Mouse (Mus musculus) erythroblast, adult 5-6 weeks (primary cell): ENCODE measurements around the gene Olfr1143. TPM values are rescaled to one million over a fixed set of nuclear protein-coding genes. Genes with fewer than 3 reads are reported as not detected.

ENCODE experiments used
- ATAC-seq: replicated peaks from 2 replicates; pipeline ENCODE4 v1.8.0; 2016; ENCODE audit warnings: moderate number of reproducible peaks, mild to moderate bottlenecking, moderate TSS enrichment, inconsistent platforms; ENCODE audit not compliant: poor library complexity, low FRiP score, severe bottlenecking
- total RNA-seq, 2 experiments: library from RNA; stranded (forward) in 1 of 2; stranded (reverse) in 1 of 2; fragments of 150-400 nt in 1 of 2; fragments of 200-764, 138-1000 nt in 1 of 2; gene quantifications; 2 replicates each; pipeline versions ENCODE4 v1.2.3 to v1.2.4; 2015 to 2017; ENCODE audit warnings: low replicate concordance in 2 of 2

The Olfr1143 gene
- total RNA-seq (2015; ENCODE audit: low replicate concordance) (not detected in 2 replicates), total RNA-seq (2017; ENCODE audit: low replicate concordance) (not detected in 2 replicates)

GRCm38 (mm10) chr2:87800292-87800691 lies at the start of gene Olfr1143:
Gene Olfr1143 (plus strand): TSS chr2:87800592.
- ATAC-seq, result no peak

- no peak for ATAC-seq
Measured at GRCm38 (mm10) chr2:87753891-87754290, 46.5 kb upstream of the Olfr1143 start, which contains the start of gene Olfr1141. Gene Olfr1141 (minus strand): TSS chr2:87753991.

GRCm38 (mm10) chr2:87776143-87776542 lies 24.2 kb upstream of the Olfr1143 start:
- no peak for ATAC-seq

GRCm38 (mm10) chr2:87779183-87779582 lies 21.2 kb upstream of the Olfr1143 start, which contains the start of gene Olfr152:
Gene Olfr152 (plus strand): TSS chr2:87779483.
- no peak for ATAC-seq

DNA sequence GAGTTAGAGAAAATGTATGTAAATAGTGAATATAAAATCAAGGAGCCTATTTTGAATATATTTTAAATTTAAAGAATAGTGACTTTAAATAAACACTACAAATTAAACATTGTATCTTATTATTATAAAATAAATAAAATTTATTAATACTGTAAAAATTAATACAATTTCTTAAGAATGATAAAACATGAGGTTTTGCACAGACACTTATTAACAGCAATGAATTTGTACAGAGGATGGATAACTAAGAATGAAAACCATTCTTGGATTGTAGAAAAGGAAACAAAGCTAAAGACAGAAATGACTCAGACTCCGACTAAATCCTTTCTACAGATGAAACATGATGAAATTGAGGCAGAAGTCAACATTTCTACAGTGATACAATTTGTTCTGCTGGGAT lies 9.1 kb downstream of the Olfr1143 start, which contains the start of gene Olfr1145:
Gene Olfr1145, plus strand, starts transcription at position 301 of the 400 bp plus-strand sequence.
- no peak for ATAC-seq

- no peak for ATAC-seq
Measured at GRCm38 (mm10) chr2:87830233-87830632, 29.8 kb downstream of the Olfr1143 start, which contains the start of gene Olfr1148. Gene Olfr1148 (plus strand): TSS chr2:87830533.

- ATAC-seq, result no peak
Measured at GRCm38 (mm10) chr2:87843693-87844092, 43.3 kb downstream of the Olfr1143 start, which contains the start of gene Olfr1150-ps1. Gene Olfr1150-ps1 (plus strand): TSS chr2:87843993.

Other genes starting within 250 kb of the Olfr1143 start
- not detected in 2 replicates for gene Olfr1129, start 226.7 kb upstream of the Olfr1143 start, total RNA-seq (2015; ENCODE audit: low replicate concordance)
- not detected in 2 replicates for gene Olfr1129, start 226.7 kb upstream of the Olfr1143 start, total RNA-seq (2017; ENCODE audit: low replicate concordance)
- not detected in 2 replicates for gene Olfr1130, start 194.4 kb upstream of the Olfr1143 start, total RNA-seq (2015; ENCODE audit: low replicate concordance)
- gene Olfr1130, start 194.4 kb upstream of the Olfr1143 start, total RNA-seq (2017; ENCODE audit: low replicate concordance), result not detected in 2 replicates
- gene Olfr1131, start 173.5 kb upstream of the Olfr1143 start, total RNA-seq (2015; ENCODE audit: low replicate concordance), result not detected in 2 replicates
- not detected in 2 replicates for gene Olfr1131, start 173.5 kb upstream of the Olfr1143 start, total RNA-seq (2017; ENCODE audit: low replicate concordance)
- gene Olfr1132, start 163.1 kb upstream of the Olfr1143 start, total RNA-seq (2015; ENCODE audit: low replicate concordance), result not detected in 2 replicates
- gene Olfr1132, start 163.1 kb upstream of the Olfr1143 start, total RNA-seq (2017; ENCODE audit: low replicate concordance), result 0.85 TPM in 1 of 2 replicates, not detected in the other
- not detected in 2 replicates for gene Olfr1133, start 153.2 kb upstream of the Olfr1143 start, total RNA-seq (2015; ENCODE audit: low replicate concordance)
- gene Olfr1133, start 153.2 kb upstream of the Olfr1143 start, total RNA-seq (2017; ENCODE audit: low replicate concordance), result not detected in 2 replicates
- gene Olfr1134, start 142.1 kb upstream of the Olfr1143 start, total RNA-seq (2015; ENCODE audit: low replicate concordance), result not detected in 2 replicates
- gene Olfr1134, start 142.1 kb upstream of the Olfr1143 start, total RNA-seq (2017; ENCODE audit: low replicate concordance), result not detected in 2 replicates
- not detected in 2 replicates for gene Olfr1135, start 126.9 kb upstream of the Olfr1143 start, total RNA-seq (2015; ENCODE audit: low replicate concordance)
- not detected in 2 replicates for gene Olfr1135, start 126.9 kb upstream of the Olfr1143 start, total RNA-seq (2017; ENCODE audit: low replicate concordance)
- not detected in 2 replicates for gene Olfr1136, start 106.6 kb upstream of the Olfr1143 start, total RNA-seq (2015; ENCODE audit: low replicate concordance)
- gene Olfr1136, start 106.6 kb upstream of the Olfr1143 start, total RNA-seq (2017; ENCODE audit: low replicate concordance), result not detected in 2 replicates
- not detected in 2 replicates for gene Olfr1137, start 87.4 kb upstream of the Olfr1143 start, total RNA-seq (2015; ENCODE audit: low replicate concordance)
- gene Olfr1137, start 87.4 kb upstream of the Olfr1143 start, total RNA-seq (2017; ENCODE audit: low replicate concordance), result 0.98 TPM in 1 of 2 replicates, not detected in the other
- gene Olfr1138, start 60.6 kb upstream of the Olfr1143 start, total RNA-seq (2015; ENCODE audit: low replicate concordance), result not detected in 2 replicates
- gene Olfr1138, start 60.6 kb upstream of the Olfr1143 start, total RNA-seq (2017; ENCODE audit: low replicate concordance), result not detected in 2 replicates
- gene Olfr1140, start 56.8 kb upstream of the Olfr1143 start, total RNA-seq (2015; ENCODE audit: low replicate concordance), result not detected in 2 replicates
- gene Olfr1140, start 56.8 kb upstream of the Olfr1143 start, total RNA-seq (2017; ENCODE audit: low replicate concordance), result not detected in 2 replicates
- not detected in 2 replicates for gene Olfr1141, start 46.6 kb upstream of the Olfr1143 start, total RNA-seq (2015; ENCODE audit: low replicate concordance)
- gene Olfr1141, start 46.6 kb upstream of the Olfr1143 start, total RNA-seq (2017; ENCODE audit: low replicate concordance), result not detected in 2 replicates
- gene Olfr152, start 21.1 kb upstream of the Olfr1143 start, total RNA-seq (2015; ENCODE audit: low replicate concordance), result not detected in 2 replicates
- 2.4 TPM in 1 of 2 replicates, not detected in the other for gene Olfr152, start 21.1 kb upstream of the Olfr1143 start, total RNA-seq (2017; ENCODE audit: low replicate concordance)
- gene Olfr1145, start 9.2 kb downstream of the Olfr1143 start, total RNA-seq (2015; ENCODE audit: low replicate concordance), result not detected in 2 replicates
- not detected in 2 replicates for gene Olfr1145, start 9.2 kb downstream of the Olfr1143 start, total RNA-seq (2017; ENCODE audit: low replicate concordance)
- gene Olfr1148, start 29.9 kb downstream of the Olfr1143 start, total RNA-seq (2015; ENCODE audit: low replicate concordance), result not detected in 2 replicates
- not detected in 2 replicates for gene Olfr1148, start 29.9 kb downstream of the Olfr1143 start, total RNA-seq (2017; ENCODE audit: low replicate concordance)
- gene Olfr1150-ps1, start 43.4 kb downstream of the Olfr1143 start, total RNA-seq (2015; ENCODE audit: low replicate concordance), result not detected in 2 replicates
- 0.09 TPM in 1 of 2 replicates, not detected in the other for gene Olfr1150-ps1, start 43.4 kb downstream of the Olfr1143 start, total RNA-seq (2017; ENCODE audit: low replicate concordance)
- not detected in 2 replicates for gene Olfr1151, start 55.3 kb downstream of the Olfr1143 start, total RNA-seq (2015; ENCODE audit: low replicate concordance)
- 0.56 TPM in 1 of 2 replicates, not detected in the other for gene Olfr1151, start 55.3 kb downstream of the Olfr1143 start, total RNA-seq (2017; ENCODE audit: low replicate concordance)
- gene Olfr1152, start 65.9 kb downstream of the Olfr1143 start, total RNA-seq (2015; ENCODE audit: low replicate concordance), result not detected in 2 replicates
- gene Olfr1152, start 65.9 kb downstream of the Olfr1143 start, total RNA-seq (2017; ENCODE audit: low replicate concordance), result not detected in 2 replicates
- not detected in 2 replicates for gene Olfr1153, start 94.4 kb downstream of the Olfr1143 start, total RNA-seq (2015; ENCODE audit: low replicate concordance)
- not detected in 2 replicates for gene Olfr1153, start 94.4 kb downstream of the Olfr1143 start, total RNA-seq (2017; ENCODE audit: low replicate concordance)
- gene Olfr1154, start 104.6 kb downstream of the Olfr1143 start, total RNA-seq (2015; ENCODE audit: low replicate concordance), result not detected in 2 replicates
- not detected in 2 replicates for gene Olfr1154, start 104.6 kb downstream of the Olfr1143 start, total RNA-seq (2017; ENCODE audit: low replicate concordance)
- not detected in 2 replicates for gene Olfr1155, start 144.5 kb downstream of the Olfr1143 start, total RNA-seq (2015; ENCODE audit: low replicate concordance)
- gene Olfr1155, start 144.5 kb downstream of the Olfr1143 start, total RNA-seq (2017; ENCODE audit: low replicate concordance), result not detected in 2 replicates
- gene Olfr1156, start 152.5 kb downstream of the Olfr1143 start, total RNA-seq (2015; ENCODE audit: low replicate concordance), result not detected in 2 replicates
- not detected in 2 replicates for gene Olfr1156, start 152.5 kb downstream of the Olfr1143 start, total RNA-seq (2017; ENCODE audit: low replicate concordance)
- not detected in 2 replicates for gene Olfr1157, start 167.7 kb downstream of the Olfr1143 start, total RNA-seq (2015; ENCODE audit: low replicate concordance)
- not detected in 2 replicates for gene Olfr1157, start 167.7 kb downstream of the Olfr1143 start, total RNA-seq (2017; ENCODE audit: low replicate concordance)
- gene Olfr74, start 174.1 kb downstream of the Olfr1143 start, total RNA-seq (2015; ENCODE audit: low replicate concordance), result not detected in 2 replicates
- gene Olfr74, start 174.1 kb downstream of the Olfr1143 start, total RNA-seq (2017; ENCODE audit: low replicate concordance), result not detected in 2 replicates
- not detected in 2 replicates for gene Olfr1158, start 189.5 kb downstream of the Olfr1143 start, total RNA-seq (2015; ENCODE audit: low replicate concordance)
- not detected in 2 replicates for gene Olfr1158, start 189.5 kb downstream of the Olfr1143 start, total RNA-seq (2017; ENCODE audit: low replicate concordance)
- not detected in 2 replicates for gene Olfr1160, start 207.7 kb downstream of the Olfr1143 start, total RNA-seq (2015; ENCODE audit: low replicate concordance)
- 0.28 TPM in 1 of 2 replicates, not detected in the other for gene Olfr1160, start 207.7 kb downstream of the Olfr1143 start, total RNA-seq (2017; ENCODE audit: low replicate concordance)
- not detected in 2 replicates for gene Olfr1161, start 222.2 kb downstream of the Olfr1143 start, total RNA-seq (2015; ENCODE audit: low replicate concordance)
- gene Olfr1161, start 222.2 kb downstream of the Olfr1143 start, total RNA-seq (2017; ENCODE audit: low replicate concordance), result not detected in 2 replicates
- gene Olfr73, start 237.1 kb downstream of the Olfr1143 start, total RNA-seq (2015; ENCODE audit: low replicate concordance), result not detected in 2 replicates
- not detected in 2 replicates for gene Olfr73, start 237.1 kb downstream of the Olfr1143 start, total RNA-seq (2017; ENCODE audit: low replicate concordance)